Comparison of ENCODE assay signal across 17 mouse cellular contexts in genomic region chr4:33833134-33833533, GRCm38 (mm10).
DNase-seq lines count a peak whose midpoint lies in the region; ATAC-seq and TF ChIP-seq lines count a peak whose summit lies in the region.
"Had no signal": no experiment of that assay in that cellular context is flagged by ENCODE, and none has a peak within 500 bp of the region (broad histone marks: within the 10 kb centered on the region; RNA-seq: fewer than 3 reads in every experiment).

No protein-coding gene starts in this region.

- H3K27me3 ChIP-seq in hindbrain, postnatal 0 days (ENCODE audit: insufficient read depth, low read length), result no peaks in the 10 kb centered on the region
- H3K27me3 ChIP-seq in hindbrain, embryonic 13.5 days, result no peaks in the 10 kb centered on the region
- H3K27me3 ChIP-seq in CH12.LX (replicated peaks), result no peaks in the 10 kb centered on the region
- H3K27me3 ChIP-seq: embryonic facial prominence, embryonic 12.5 days; heart, embryonic 12.5 days had no signal

- H3K9ac ChIP-seq in hindbrain, postnatal 0 days (replicated peaks; ENCODE audit: low read length), result no peak overlapping the region
- H3K9ac ChIP-seq in hindbrain, embryonic 13.5 days, result no peak overlapping the region
- no peak overlapping the region for H3K9ac ChIP-seq in CH12.LX (ENCODE audit: insufficient read depth, low read depth)
- H3K9ac ChIP-seq: embryonic facial prominence, embryonic 12.5 days; forebrain, postnatal 0 days; heart, embryonic 12.5 days had no signal

- no peak for TF ChIP-seq RAD21 in CH12.LX (IDR thresholded peaks at IDR 0.05; ENCODE audit: low read depth, low read length)

- no peak for TF ChIP-seq POLR2A in CH12.LX (IDR thresholded peaks at IDR 0.05; ENCODE audit: low read depth, low read length)
- no peak for TF ChIP-seq POLR2A in brain, embryonic 14.5 days (IDR thresholded peaks at IDR 0.05; ENCODE audit: borderline replicate concordance, extremely low read depth, insufficient read depth, insufficient read length, poor library complexity, severe bottlenecking)

- TF ChIP-seq EP300 in CH12.LX (IDR thresholded peaks at IDR 0.05; ENCODE audit: low read length), result no peak

- H3K9me3 ChIP-seq in hindbrain, postnatal 0 days (ENCODE audit: low read length), result no peaks in the 10 kb centered on the region
- H3K9me3 ChIP-seq in hindbrain, embryonic 13.5 days, result no peaks in the 10 kb centered on the region
- no peaks in the 10 kb centered on the region for H3K9me3 ChIP-seq in CH12.LX (replicated peaks; ENCODE audit: low read length)
- H3K9me3 ChIP-seq: embryonic facial prominence, embryonic 12.5 days; heart, embryonic 12.5 days; hindbrain, embryonic 10.5 days had no signal

- dilution Hi-C loops in CH12.LX (cut with MboI; ENCODE audit: extremely low pct_ligation_motif_present, extremely low pct_unique_long_range_greater_than_20kb, low sequenced_read_pairs), result no loop called here

- no peak overlapping the region for H3K27ac ChIP-seq in hindbrain, postnatal 0 days
- H3K27ac ChIP-seq in hindbrain, embryonic 13.5 days, result no peak overlapping the region
- no peak overlapping the region for H3K27ac ChIP-seq in CH12.LX (ENCODE audit: insufficient read depth, low read depth)
- H3K27ac ChIP-seq: embryonic facial prominence, embryonic 12.5 days; gastrocnemius, adult 2 months; hindbrain, embryonic 10.5 days had no signal

- 64% methylated on average over 7 of the region's 7 CpGs for WGBS in hindbrain, postnatal 0 days
- 76% methylated on average over 7 of the region's 7 CpGs for WGBS in hindbrain, embryonic 13.5 days

- no peaks in the 10 kb centered on the region for H3K79me2 ChIP-seq in CH12.LX (replicated peaks; ENCODE audit: control insufficient read depth, extremely low read depth, insufficient read depth, poor library complexity, severe bottlenecking)

- peak; percentile 64 to 74 for DNase-seq in cerebellum, postnatal 10 days
- no peak for DNase-seq in cerebellum, adult 9-10 months
- DNase-seq in hindbrain, postnatal 0 days (ENCODE audit: low spot score), result peak; percentile 55
- no peak for DNase-seq in CH12.LX (ENCODE audit: extremely low read depth)
- peak; percentile 67 for DNase-seq in brain, embryonic 14.5 days (ENCODE audit: low read depth)
- DNase-seq: adrenal gland, adult 8-10 months; adrenal gland, postnatal 36 days; cerebellum, adult 8-10 months; forebrain, postnatal 0 days; gastrocnemius, adult 2 months; gastrocnemius, postnatal 25 days; kidney, adult 8-10 months had no signal

- ATAC-seq in hindbrain, postnatal 0 days, result peak; percentile 58
- ATAC-seq in hindbrain, embryonic 13.5 days (ENCODE audit: low FRiP score), result no peak
- ATAC-seq: forebrain, postnatal 0 days; intestine, embryonic 16.5 days had no signal

- H3K4me2 ChIP-seq in hindbrain, postnatal 0 days (ENCODE audit: low read depth, low read length), result no peak overlapping the region
- no peak overlapping the region for H3K4me2 ChIP-seq in hindbrain, embryonic 13.5 days
- H3K4me2 ChIP-seq in CH12.LX (ENCODE audit: insufficient read depth, low read depth, poor library complexity, severe bottlenecking), result peak overlapping the region; percentile 44; the same call in 1 of the 2 replicates
- H3K4me2 ChIP-seq: embryonic facial prominence, embryonic 12.5 days; heart, embryonic 12.5 days had no signal

- TF ChIP-seq CTCF in hindbrain, postnatal 0 days (IDR thresholded peaks at IDR 0.05; ENCODE audit: low read depth), result no peak
- TF ChIP-seq CTCF in CH12.LX (conservative IDR thresholded peaks at IDR 0.05 in 1 of 2, IDR thresholded peaks at IDR 0.05 in 1 of 2; ENCODE audit: low read depth in 2 of 2, low read length in 2 of 2), result no peak
- no peak for TF ChIP-seq CTCF in brain, embryonic 14.5 days (IDR thresholded peaks at IDR 0.05; ENCODE audit: borderline replicate concordance, extremely low read depth, insufficient read depth, insufficient read length)

- H3K4me3 ChIP-seq in hindbrain, postnatal 0 days (ENCODE audit: low read length), result no peak overlapping the region
- H3K4me3 ChIP-seq in hindbrain, embryonic 13.5 days, result no peak overlapping the region
- H3K4me3 ChIP-seq in CH12.LX (replicated peaks in 1 of 3; ENCODE audit: low read depth in 2 of 3, low read length in 2 of 3, poor library complexity in 1 of 3), result no peak overlapping the region
- H3K4me3 ChIP-seq: embryonic facial prominence, embryonic 12.5 days; gastrocnemius, adult 2 months; heart, embryonic 12.5 days; hindbrain, embryonic 10.5 days had no signal

- in situ Hi-C loops in CH12.LX (cut with MboI; ENCODE audit: low pct_ligation_motif_present, low pct_unique_long_range_greater_than_20kb, low sequenced_read_pairs), result no loop called here

- no peaks in the 10 kb centered on the region for H3K4me1 ChIP-seq in hindbrain, postnatal 0 days (ENCODE audit: insufficient read depth, low read length)
- H3K4me1 ChIP-seq in hindbrain, embryonic 13.5 days (replicated peaks), result no peaks in the 10 kb centered on the region
- H3K4me1 ChIP-seq in CH12.LX (ENCODE audit: control insufficient read depth in 1 of 2, insufficient read depth in 2 of 2), result no peaks in the 10 kb centered on the region
- H3K4me1 ChIP-seq: embryonic facial prominence, embryonic 12.5 days; heart, embryonic 12.5 days; hindbrain, embryonic 10.5 days had no signal

- H3K36me3 ChIP-seq in hindbrain, postnatal 0 days (ENCODE audit: insufficient read depth, low read length), result no peaks in the 10 kb centered on the region
- no peaks in the 10 kb centered on the region for H3K36me3 ChIP-seq in hindbrain, embryonic 13.5 days
- H3K36me3 ChIP-seq in CH12.LX (replicated peaks in 1 of 2; ENCODE audit: control insufficient read depth in 1 of 2, insufficient read depth in 1 of 2, low read length in 1 of 2), result no peaks in the 10 kb centered on the region
- H3K36me3 ChIP-seq: embryonic facial prominence, embryonic 12.5 days; heart, embryonic 12.5 days; hindbrain, embryonic 10.5 days had no signal

TF ChIP-seq in CH12.LX, 34 proteins besides CTCF, POLR2A, EP300 and RAD21:
- TF ChIP-seq TBP (conservative IDR thresholded peaks at IDR 0.05; ENCODE audit: low read depth, low read length), result no peak
- no peak for TF ChIP-seq ZNF384 (IDR thresholded peaks at IDR 0.05; ENCODE audit: low read depth, low read length)
- TF ChIP-seq ZKSCAN1 (IDR thresholded peaks at IDR 0.05; ENCODE audit: borderline replicate concordance, low read depth, low read length), result no peak
- no peak for TF ChIP-seq BHLHE40 (IDR thresholded peaks at IDR 0.05; ENCODE audit: low read depth, low read length)
- TF ChIP-seq ELF1 (IDR thresholded peaks at IDR 0.05; ENCODE audit: low read depth, low read length), result no peak
- no peak for TF ChIP-seq MXI1 (IDR thresholded peaks at IDR 0.05; ENCODE audit: low read depth, low read length)
- TF ChIP-seq CHD2 (IDR thresholded peaks at IDR 0.05; ENCODE audit: low read length), result no peak
TF ChIP-seq in CH12.LX: peak in this region for 0.

Comparison
In these comparisons a context has a peak if more than half of its experiments do, and no peak if none do; other contexts are left out.
1. DNase-seq: peak in cerebellum, postnatal 10 days (2 of 2), hindbrain, postnatal 0 days (single experiment) and brain, embryonic 14.5 days (single experiment); none in cerebellum, adult 9-10 months (single experiment) and CH12.LX (single experiment).